Mouse (Mus musculus) heart, adult 10 weeks (tissue): ENCODE data around the gene Polr3a. TPM values are rescaled to one million over a fixed set of nuclear protein-coding genes. Genes with fewer than 3 reads are reported as not detected.

ENCODE experiments used
- polyA plus RNA-seq: library from polyadenylated mRNA; stranded (reverse); fragments of 350-450 nt; fragmentation: Illumina TruSeq; extraction: RNeasy Lipid Tissue Mini Kit (QIAGEN cat#74804); gene quantifications from one replicate; pipeline ENCODE4 v1.2.3, GENCODE M21; 2014; ENCODE audit warnings: low read depth, low replicate concordance

The Polr3a gene
- 9.3 TPM for polyA plus RNA-seq

GRCm38 (mm10) chr14:24486773-24487227 lies at the start of gene Polr3a, which contains the start of gene Rps24:
Gene Polr3a, minus strand, starts transcription at chr14:24487058.
Gene Rps24, plus strand, starts transcription at chr14:24487125.

Other genes starting within 250 kb of the Polr3a start
- gene Dlg5, start 241.1 kb downstream of the Polr3a start, polyA plus RNA-seq = 7.8 TPM
- gene E330034G19Rik, start 193.8 kb downstream of the Polr3a start, polyA plus RNA-seq = not detected
- gene Rps24, start 67 bp upstream of the Polr3a start, polyA plus RNA-seq = 1,906 TPM